Mouse (Mus musculus): ENCODE results near the gene Gm20708. TPM values are rescaled to one million over a fixed set of nuclear protein-coding genes. Genes with fewer than 3 reads are reported as not detected.

The Gm20708 gene
- total RNA-seq, 2 experiments from 2014 or later, result 7.0 TPM; not detected in 1

GRCm38 (mm10) chr11:117852875-117853274 lies 43.4 kb downstream of the Gm20708 start:
- ATAC-seq (replicated peaks; ENCODE audit: low FRiP score, low TSS enrichment, poor library complexity, severe bottlenecking), result no peak

- no peak for ATAC-seq (replicated peaks; ENCODE audit: low FRiP score, low TSS enrichment, poor library complexity, severe bottlenecking)
Measured at GRCm38 (mm10) chr11:117854241-117854640, 44.8 kb downstream of the Gm20708 start.

GRCm38 (mm10) chr11:117855360-117855759 lies 45.9 kb downstream of the Gm20708 start:
- no peak for ATAC-seq (replicated peaks; ENCODE audit: low FRiP score, low TSS enrichment, poor library complexity, severe bottlenecking)

- no peak for ATAC-seq (replicated peaks; ENCODE audit: low FRiP score, low TSS enrichment, poor library complexity, severe bottlenecking)
Measured at GRCm38 (mm10) chr11:117855975-117856374, 46.5 kb downstream of the Gm20708 start.

- no peak for ATAC-seq (replicated peaks; ENCODE audit: low FRiP score, low TSS enrichment, poor library complexity, severe bottlenecking)
Measured at GRCm38 (mm10) chr11:117857462-117857861, 48.0 kb downstream of the Gm20708 start.

- ATAC-seq (replicated peaks; ENCODE audit: low FRiP score, low TSS enrichment, poor library complexity, severe bottlenecking), result no peak
Measured at GRCm38 (mm10) chr11:117858392-117858791, 48.9 kb downstream of the Gm20708 start.

- ATAC-seq (replicated peaks; ENCODE audit: low FRiP score, low TSS enrichment, poor library complexity, severe bottlenecking), result peak; percentile 25; the same call in 1 of the 2 replicates
Measured at GRCm38 (mm10) chr11:117860601-117861000, 51.1 kb downstream of the Gm20708 start, which contains the start of gene Tmem235. Gene Tmem235, plus strand, starts transcription at chr11:117860752.

GRCm38 (mm10) chr11:117863174-117863856 lies 53.8 kb downstream of the Gm20708 start:
- ATAC-seq (replicated peaks; ENCODE audit: low FRiP score, low TSS enrichment, poor library complexity, severe bottlenecking), result no peak

GRCm38 (mm10) chr11:117864805-117865204 lies 55.3 kb downstream of the Gm20708 start:
- ATAC-seq (replicated peaks; ENCODE audit: low FRiP score, low TSS enrichment, poor library complexity, severe bottlenecking), result no peak

- no peak for ATAC-seq (replicated peaks; ENCODE audit: low FRiP score, low TSS enrichment, poor library complexity, severe bottlenecking)
Measured at GRCm38 (mm10) chr11:117865988-117866387, 56.5 kb downstream of the Gm20708 start.

GRCm38 (mm10) chr11:117870688-117871365 lies 61.4 kb downstream of the Gm20708 start:
- peak; percentile 51 for ATAC-seq (replicated peaks; ENCODE audit: low FRiP score, low TSS enrichment, poor library complexity, severe bottlenecking)

GRCm38 (mm10) chr11:117871376-117871775 lies 61.9 kb downstream of the Gm20708 start:
- no peak for ATAC-seq (replicated peaks; ENCODE audit: low FRiP score, low TSS enrichment, poor library complexity, severe bottlenecking)

GRCm38 (mm10) chr11:117871911-117872584 lies 62.6 kb downstream of the Gm20708 start:
- ATAC-seq (replicated peaks; ENCODE audit: low FRiP score, low TSS enrichment, poor library complexity, severe bottlenecking), result no peak

GRCm38 (mm10) chr11:117872861-117873608 lies 63.6 kb downstream of the Gm20708 start, which contains the start of gene Tha1:
Gene Tha1, minus strand, starts transcription at chr11:117873481.
- peak; percentile 28 for ATAC-seq (replicated peaks; ENCODE audit: low FRiP score, low TSS enrichment, poor library complexity, severe bottlenecking)

- ATAC-seq (replicated peaks; ENCODE audit: low FRiP score, low TSS enrichment, poor library complexity, severe bottlenecking), result no peak
Measured at GRCm38 (mm10) chr11:117874419-117874818, 65.0 kb downstream of the Gm20708 start.

GRCm38 (mm10) chr11:117875681-117876080 lies 66.2 kb downstream of the Gm20708 start:
- no peak for ATAC-seq (replicated peaks; ENCODE audit: low FRiP score, low TSS enrichment, poor library complexity, severe bottlenecking)

GRCm38 (mm10) chr11:117877917-117878745 lies 68.7 kb downstream of the Gm20708 start:
- peak; percentile 70 for ATAC-seq (replicated peaks; ENCODE audit: low FRiP score, low TSS enrichment, poor library complexity, severe bottlenecking)

GRCm38 (mm10) chr11:117878892-117879291 lies 69.4 kb downstream of the Gm20708 start:
- no peak for ATAC-seq (replicated peaks; ENCODE audit: low FRiP score, low TSS enrichment, poor library complexity, severe bottlenecking)

GRCm38 (mm10) chr11:117879676-117880075 lies 70.2 kb downstream of the Gm20708 start:
- no peak for ATAC-seq (replicated peaks; ENCODE audit: low FRiP score, low TSS enrichment, poor library complexity, severe bottlenecking)

All from megakaryocyte-erythroid progenitor cell, adult 5-6 weeks (primary cell).